Mouse (Mus musculus): Measurements from ENCODE around the gene 2300009A05Rik.

GRCm38 (mm10) chr9:63400176-63400575 is 1.1 kb upstream of the 2300009A05Rik start:
- no peak for TF ChIP-seq CTCF (IDR thresholded peaks at IDR 0.05; ENCODE audit: control insufficient read depth, insufficient read depth, insufficient read length)
- TF ChIP-seq MAX (IDR thresholded peaks at IDR 0.05) = no peak
- peak; percentile 41 for TF ChIP-seq FOSL1 (IDR thresholded peaks at IDR 0.05; ENCODE audit: insufficient read depth, low read length, poor library complexity, severe bottlenecking)
- TF ChIP-seq USF1 (IDR thresholded peaks at IDR 0.05; ENCODE audit: low read depth) = no peak
- TF ChIP-seq MYOD1 (IDR thresholded peaks at IDR 0.05; ENCODE audit: control insufficient read depth, insufficient read length, low read depth) = no peak
- no peak for TF ChIP-seq CEBPB (IDR thresholded peaks at IDR 0.05; ENCODE audit: low read depth)
- TF ChIP-seq MYOG (IDR thresholded peaks at IDR 0.05; ENCODE audit: control insufficient read depth, extremely low read depth, insufficient read length) = no peak
